Mouse (Mus musculus): ENCODE results near the gene Calcrl. TPM values are rescaled to one million over a fixed set of nuclear protein-coding genes. Genes with fewer than 3 reads are reported as not detected.

Gene Calcrl
- polyA plus RNA-seq (2015; fragmentation: Nextera tagmentation; extraction: Ambion mirVana): 110 and 111 TPM in 2 replicates

- Histone ChIP-seq H3K4me3 (ENCODE audit: low read length) (peak within 1 kb of the TSS; percentile 53), H3K4me1 (replicated peaks; ENCODE audit: control insufficient read depth, insufficient read depth, low read length) (peaks cover 2% of the 10 kb centered on the region; the same call in 1 of the 2 replicates), H3K9ac (ENCODE audit: low read length) (peak within 1 kb of the TSS; percentile 65), H3K9me3 (ENCODE audit: control insufficient read depth, low read length) (no peaks in the 10 kb centered on the region), H3K36me3 (ENCODE audit: control insufficient read depth, insufficient read depth, low read length) (no peaks in the 10 kb centered on the region), H3K27ac (ENCODE audit: low read length) (peak within 1 kb of the TSS; percentile 84), H3K27me3 (ENCODE audit: control insufficient read depth, insufficient read depth, low read depth, low read length) (no peaks in the 10 kb centered on the region), H3K4me2 (ENCODE audit: low read depth, low read length) (peak within 1 kb of the TSS; percentile 71)
- peak; percentile 96 for ATAC-seq (ENCODE audit: low read depth)
- WGBS: under 1% methylated on average over 10 of the region's 10 CpGs
Measured at GRCm38 (mm10) chr2:84425138-84425537, at the start of gene Calcrl. Gene Calcrl, minus strand, starts transcription at chr2:84425411.

GRCm38 (mm10) chr2:84474651-84475050 lies 49.4 kb upstream of the Calcrl start:
- H3K4me3 ChIP-seq (ENCODE audit: low read length): no peak overlapping the region
- H3K27me3 ChIP-seq (ENCODE audit: control insufficient read depth, insufficient read depth, low read depth, low read length): no peaks in the 10 kb centered on the region
- H3K27ac ChIP-seq (ENCODE audit: low read length): peak overlapping the region; percentile 5
- no peak overlapping the region for H3K4me2 ChIP-seq (ENCODE audit: low read depth, low read length)
- no peaks in the 10 kb centered on the region for H3K9me3 ChIP-seq (ENCODE audit: control insufficient read depth, low read length)
- peaks cover 8% of the 10 kb centered on the region; the same call in 1 of the 2 replicates for H3K36me3 ChIP-seq (ENCODE audit: control insufficient read depth, insufficient read depth, low read length)
- H3K9ac ChIP-seq (ENCODE audit: low read length): 0 out of 2 replicates have a peak overlapping the region, but pooled peaks have one; percentile 11
- no peak for ATAC-seq (ENCODE audit: low read depth)
- WGBS: 10% methylated on average over 6 of the region's 6 CpGs
- H3K4me1 ChIP-seq (replicated peaks; ENCODE audit: control insufficient read depth, insufficient read depth, low read length): peaks cover 7% of the 10 kb centered on the region; the same call in 1 of the 2 replicates

- H3K4me3 ChIP-seq (ENCODE audit: low read length): no peak overlapping the region
- ATAC-seq (ENCODE audit: low read depth): no peak
- H3K27ac ChIP-seq (ENCODE audit: low read length): peak overlapping the region; percentile 5
- no peaks in the 10 kb centered on the region for H3K9me3 ChIP-seq (ENCODE audit: control insufficient read depth, low read length)
- no peaks in the 10 kb centered on the region for H3K27me3 ChIP-seq (ENCODE audit: control insufficient read depth, insufficient read depth, low read depth, low read length)
- 68% methylated on average over 14 of the region's 14 CpGs for WGBS
- H3K36me3 ChIP-seq (ENCODE audit: control insufficient read depth, insufficient read depth, low read length): peaks cover 12% of the 10 kb centered on the region; the same call in 1 of the 2 replicates
- H3K4me2 ChIP-seq (ENCODE audit: low read depth, low read length): no peak overlapping the region
- H3K4me1 ChIP-seq (replicated peaks; ENCODE audit: control insufficient read depth, insufficient read depth, low read length): peaks cover 7% of the 10 kb centered on the region; the same call in 1 of the 2 replicates
- H3K9ac ChIP-seq (ENCODE audit: low read length): no peak overlapping the region
Measured at GRCm38 (mm10) chr2:84473941-84474530, 48.8 kb upstream of the Calcrl start.

GRCm38 (mm10) chr2:84467391-84467790 lies 42.2 kb upstream of the Calcrl start:
- peaks cover 6% of the 10 kb centered on the region; the same call in 1 of the 2 replicates for H3K36me3 ChIP-seq (ENCODE audit: control insufficient read depth, insufficient read depth, low read length)
- H3K27ac ChIP-seq (ENCODE audit: low read length): no peak overlapping the region
- H3K4me2 ChIP-seq (ENCODE audit: low read depth, low read length): no peak overlapping the region
- 62% methylated on average over 4 of the region's 4 CpGs for WGBS
- no peak overlapping the region for H3K4me3 ChIP-seq (ENCODE audit: low read length)
- peaks cover 4% of the 10 kb centered on the region; the same call in 1 of the 2 replicates for H3K4me1 ChIP-seq (replicated peaks; ENCODE audit: control insufficient read depth, insufficient read depth, low read length)
- H3K27me3 ChIP-seq (ENCODE audit: control insufficient read depth, insufficient read depth, low read depth, low read length): no peaks in the 10 kb centered on the region
- no peak for ATAC-seq (ENCODE audit: low read depth)
- H3K9ac ChIP-seq (ENCODE audit: low read length): no peak overlapping the region
- no peaks in the 10 kb centered on the region for H3K9me3 ChIP-seq (ENCODE audit: control insufficient read depth, low read length)

GRCm38 (mm10) chr2:84464956-84465355 lies 39.7 kb upstream of the Calcrl start:
- H3K4me3 ChIP-seq (ENCODE audit: low read length): no peak overlapping the region
- peaks cover 4% of the 10 kb centered on the region; the same call in 1 of the 2 replicates for H3K4me1 ChIP-seq (replicated peaks; ENCODE audit: control insufficient read depth, insufficient read depth, low read length)
- H3K36me3 ChIP-seq (ENCODE audit: control insufficient read depth, insufficient read depth, low read length): peaks cover 6% of the 10 kb centered on the region; the same call in 1 of the 2 replicates
- no peaks in the 10 kb centered on the region for H3K9me3 ChIP-seq (ENCODE audit: control insufficient read depth, low read length)
- H3K9ac ChIP-seq (ENCODE audit: low read length): no peak overlapping the region
- no peak overlapping the region for H3K4me2 ChIP-seq (ENCODE audit: low read depth, low read length)
- ATAC-seq (ENCODE audit: low read depth): no peak
- WGBS: 24% methylated on average over 7 of the region's 7 CpGs
- no peaks in the 10 kb centered on the region for H3K27me3 ChIP-seq (ENCODE audit: control insufficient read depth, insufficient read depth, low read depth, low read length)
- H3K27ac ChIP-seq (ENCODE audit: low read length): no peak overlapping the region

GRCm38 (mm10) chr2:84462411-84462810 lies 37.2 kb upstream of the Calcrl start:
- Histone ChIP-seq H3K4me2 (ENCODE audit: low read depth, low read length) (no peak overlapping the region), H3K4me3 (ENCODE audit: low read length) (no peak overlapping the region), H3K36me3 (ENCODE audit: control insufficient read depth, insufficient read depth, low read length) (no peaks in the 10 kb centered on the region), H3K4me1 (replicated peaks; ENCODE audit: control insufficient read depth, insufficient read depth, low read length) (peaks cover 4% of the 10 kb centered on the region; the same call in 1 of the 2 replicates), H3K9ac (ENCODE audit: low read length) (no peak overlapping the region), H3K27ac (ENCODE audit: low read length) (no peak overlapping the region), H3K27me3 (ENCODE audit: control insufficient read depth, insufficient read depth, low read depth, low read length) (no peaks in the 10 kb centered on the region), H3K9me3 (ENCODE audit: control insufficient read depth, low read length) (no peaks in the 10 kb centered on the region)
- ATAC-seq (ENCODE audit: low read depth): no peak
- 63% methylated on average over 3 of the region's 3 CpGs for WGBS

GRCm38 (mm10) chr2:84459651-84460177 lies 34.5 kb upstream of the Calcrl start:
- Histone ChIP-seq H3K4me2 (ENCODE audit: low read depth, low read length) (no peak overlapping the region), H3K27ac (ENCODE audit: low read length) (peak overlapping the region; percentile 44; the same call in 1 of the 2 replicates), H3K4me1 (replicated peaks; ENCODE audit: control insufficient read depth, insufficient read depth, low read length) (peaks cover 1% of the 10 kb centered on the region; the same call in 1 of the 2 replicates), H3K4me3 (ENCODE audit: low read length) (no peak overlapping the region), H3K27me3 (ENCODE audit: control insufficient read depth, insufficient read depth, low read depth, low read length) (no peaks in the 10 kb centered on the region), H3K9me3 (ENCODE audit: control insufficient read depth, low read length) (no peaks in the 10 kb centered on the region), H3K36me3 (ENCODE audit: control insufficient read depth, insufficient read depth, low read length) (no peaks in the 10 kb centered on the region; the same call in 1 of the 2 replicates), H3K9ac (ENCODE audit: low read length) (no peak overlapping the region)
- ATAC-seq (ENCODE audit: low read depth): peak; percentile 59; the same call in 1 of the 2 replicates
- 48% methylated on average over 11 of the region's 11 CpGs for WGBS

GRCm38 (mm10) chr2:84457221-84457620 lies 32.0 kb upstream of the Calcrl start:
- Histone ChIP-seq H3K4me1 (replicated peaks; ENCODE audit: control insufficient read depth, insufficient read depth, low read length) (no peaks in the 10 kb centered on the region), H3K27ac (ENCODE audit: low read length) (no peak overlapping the region), H3K9ac (ENCODE audit: low read length) (no peak overlapping the region), H3K27me3 (ENCODE audit: control insufficient read depth, insufficient read depth, low read depth, low read length) (no peaks in the 10 kb centered on the region), H3K36me3 (ENCODE audit: control insufficient read depth, insufficient read depth, low read length) (no peaks in the 10 kb centered on the region; the same call in 1 of the 2 replicates), H3K4me3 (ENCODE audit: low read length) (no peak overlapping the region), H3K9me3 (ENCODE audit: control insufficient read depth, low read length) (no peaks in the 10 kb centered on the region), H3K4me2 (ENCODE audit: low read depth, low read length) (no peak overlapping the region)
- no peak for ATAC-seq (ENCODE audit: low read depth)
- WGBS: 52% methylated on average over 6 of the region's 6 CpGs

GRCm38 (mm10) chr2:84455236-84455799 lies 30.1 kb upstream of the Calcrl start:
- Histone ChIP-seq H3K9ac (ENCODE audit: low read length) (no peak overlapping the region), H3K4me1 (replicated peaks; ENCODE audit: control insufficient read depth, insufficient read depth, low read length) (no peaks in the 10 kb centered on the region), H3K27ac (ENCODE audit: low read length) (no peak overlapping the region), H3K9me3 (ENCODE audit: control insufficient read depth, low read length) (no peaks in the 10 kb centered on the region), H3K27me3 (ENCODE audit: control insufficient read depth, insufficient read depth, low read depth, low read length) (no peaks in the 10 kb centered on the region), H3K36me3 (ENCODE audit: control insufficient read depth, insufficient read depth, low read length) (no peaks in the 10 kb centered on the region; the same call in 1 of the 2 replicates), H3K4me3 (ENCODE audit: low read length) (no peak overlapping the region), H3K4me2 (ENCODE audit: low read depth, low read length) (no peak overlapping the region)
- 6% methylated on average over 5 of the region's 5 CpGs for WGBS
- ATAC-seq (ENCODE audit: low read depth): peak; percentile 78
